Comparison of ENCODE assay signal across 20 mouse cellular contexts in genomic region chr11:33913061-33913460, GRCm38 (mm10). TPM values are rescaled to one million over a fixed set of nuclear protein-coding genes. Genes with fewer than 3 reads are reported as not detected.
DNase-seq lines count a peak whose midpoint lies in the region; ATAC-seq lines count a peak whose summit lies in the region.
"Had no signal": no experiment of that assay in that cellular context is flagged by ENCODE, and none has a peak within 500 bp of the region (broad histone marks: within the 10 kb centered on the region; RNA-seq: fewer than 3 reads in every experiment).

No protein-coding gene starts in this region.

- H3K27ac ChIP-seq in hindbrain, embryonic 12.5 days: peak overlapping the region; percentile 3; the same call in 1 of the 2 replicates
- H3K27ac ChIP-seq in hindbrain, embryonic 10.5 days: no peak overlapping the region
- no peak overlapping the region for H3K27ac ChIP-seq in lung, embryonic 16.5 days (ENCODE audit: low read length)
- H3K27ac ChIP-seq: embryonic facial prominence, embryonic 10.5 days; embryonic facial prominence, embryonic 12.5 days; forebrain, embryonic 13.5 days; forebrain, embryonic 15.5 days had no signal

- H3K9ac ChIP-seq in hindbrain, embryonic 12.5 days: no peak overlapping the region
- H3K9ac ChIP-seq in lung, embryonic 16.5 days (ENCODE audit: low read length): 0 out of 2 replicates have a peak overlapping the region, but pooled peaks have one; percentile 4
- H3K9ac ChIP-seq: embryonic facial prominence, embryonic 12.5 days; forebrain, embryonic 13.5 days; forebrain, embryonic 15.5 days; forebrain, postnatal 0 days had no signal

- no peaks in the 10 kb centered on the region for H3K9me3 ChIP-seq in hindbrain, embryonic 12.5 days (replicated peaks)
- no peaks in the 10 kb centered on the region for H3K9me3 ChIP-seq in hindbrain, embryonic 10.5 days
- H3K9me3 ChIP-seq in lung, embryonic 16.5 days (ENCODE audit: control insufficient read depth, low read length): no peaks in the 10 kb centered on the region
- H3K9me3 ChIP-seq: embryonic facial prominence, embryonic 10.5 days; embryonic facial prominence, embryonic 12.5 days; forebrain, embryonic 13.5 days; forebrain, embryonic 15.5 days had no signal

- H3K36me3 ChIP-seq in hindbrain, embryonic 12.5 days: no peaks in the 10 kb centered on the region
- no peaks in the 10 kb centered on the region for H3K36me3 ChIP-seq in hindbrain, embryonic 10.5 days
- H3K36me3 ChIP-seq in lung, embryonic 16.5 days (ENCODE audit: control insufficient read depth, insufficient read depth, low read length): no peaks in the 10 kb centered on the region
- H3K36me3 ChIP-seq: embryonic facial prominence, embryonic 10.5 days; embryonic facial prominence, embryonic 12.5 days; forebrain, embryonic 15.5 days had no signal

- H3K27me3 ChIP-seq in hindbrain, embryonic 12.5 days: no peaks in the 10 kb centered on the region
- H3K27me3 ChIP-seq in hindbrain, embryonic 10.5 days (ENCODE audit: insufficient read depth, poor library complexity, severe bottlenecking): peaks cover 5% of the 10 kb centered on the region; the same call in 1 of the 2 replicates
- no peaks in the 10 kb centered on the region for H3K27me3 ChIP-seq in lung, embryonic 16.5 days (ENCODE audit: control insufficient read depth, insufficient read depth, low read depth, low read length)
- H3K27me3 ChIP-seq: embryonic facial prominence, embryonic 12.5 days; forebrain, embryonic 13.5 days; forebrain, embryonic 15.5 days had no signal

- H3K4me2 ChIP-seq in hindbrain, embryonic 12.5 days (replicated peaks): no peak overlapping the region
- H3K4me2 ChIP-seq in lung, embryonic 16.5 days (ENCODE audit: low read depth, low read length): no peak overlapping the region
- H3K4me2 ChIP-seq: embryonic facial prominence, embryonic 12.5 days; forebrain, embryonic 13.5 days; forebrain, embryonic 15.5 days had no signal

- intact Hi-C loops in heart, postnatal 14 days (cut with DNase I): no loop called here

- WGBS in hindbrain, embryonic 12.5 days: 81% methylated on average over 7 of the region's 7 CpGs
- 87% methylated on average over 7 of the region's 7 CpGs for WGBS in hindbrain, embryonic 10.5 days
- WGBS in lung, embryonic 16.5 days: 74% methylated on average over 7 of the region's 7 CpGs

- peak; percentile 88 for DNase-seq in heart, adult 11 months
- DNase-seq in heart, postnatal 14 days: no peak
- DNase-seq in hindbrain, embryonic 10.5 days (ENCODE audit: low spot score): no peak
- no peak for DNase-seq in lung, postnatal 4 days
- peak; percentile 29 for DNase-seq in brain, adult 2 months (ENCODE audit: low read depth, low spot score)
- no peak for DNase-seq in spleen, postnatal 10 days (ENCODE audit: low spot score in 2 of 2)
- DNase-seq: adrenal gland, adult 2 months; adrenal gland, postnatal 10 days; adrenal gland, postnatal 25 days; cerebellum, adult 11-12 months; cerebellum, adult 2 months; cerebellum, adult 9-10 months; cerebellum, postnatal 25 days; forebrain, postnatal 0 days had no signal

- ATAC-seq in hindbrain, embryonic 12.5 days (ENCODE audit: low FRiP score): no peak
- no peak for ATAC-seq in lung, embryonic 16.5 days (ENCODE audit: low read depth)
- ATAC-seq: forebrain, embryonic 13.5 days; forebrain, embryonic 15.5 days; forebrain, postnatal 0 days had no signal

- peaks cover 5% of the 10 kb centered on the region for H3K4me1 ChIP-seq in hindbrain, embryonic 12.5 days
- H3K4me1 ChIP-seq in hindbrain, embryonic 10.5 days (replicated peaks): peaks cover 18% of the 10 kb centered on the region
- H3K4me1 ChIP-seq in lung, embryonic 16.5 days (replicated peaks; ENCODE audit: control insufficient read depth, insufficient read depth, low read length): 0 out of 2 replicates have a peak, but pooled peaks cover 2% of the 10 kb centered on the region

- no peak overlapping the region for H3K4me3 ChIP-seq in hindbrain, embryonic 12.5 days
- no peak overlapping the region for H3K4me3 ChIP-seq in hindbrain, embryonic 10.5 days
- no peak overlapping the region for H3K4me3 ChIP-seq in lung, embryonic 16.5 days (ENCODE audit: low read length)
- H3K4me3 ChIP-seq: embryonic facial prominence, embryonic 10.5 days; embryonic facial prominence, embryonic 12.5 days; forebrain, embryonic 13.5 days; forebrain, embryonic 15.5 days had no signal

RNA-seq across cellular contexts. Expression of gene Kcnmb1, which starts 49.8 kb away (rescaled TPM):
- total RNA-seq in heart, postnatal 14 days (2021): 1 to 10 TPM in 1 of 2 experiments, under 1 TPM in 1; 0.80 to 1.1 TPM
- polyA plus RNA-seq in hindbrain, embryonic 12.5 days (2016; fragmentation: Nextera tagmentation; extraction: Ambion mirVana): 0.55 and 0.66 TPM in 2 replicates
- 0.20 and 0.26 TPM in 2 replicates for polyA plus RNA-seq in hindbrain, embryonic 10.5 days (2016; fragmentation: Nextera tagmentation; extraction: Ambion mirVana)
- 1.3 and 1.5 TPM in 2 replicates for polyA plus RNA-seq in lung, embryonic 16.5 days (2015; fragmentation: Nextera tagmentation; extraction: Ambion mirVana)

Comparison
In these comparisons a context has a peak if more than half of its experiments do, and no peak if none do; other contexts are left out.
1. DNase-seq: peak in heart, adult 11 months (single experiment) and brain, adult 2 months (single experiment); none in heart, postnatal 14 days (0 of 2), hindbrain, embryonic 10.5 days (single experiment), lung, postnatal 4 days (0 of 2) and spleen, postnatal 10 days (0 of 2).